Comparison of ENCODE assay signal across 8 mouse cellular contexts in the genomic region with DNA sequence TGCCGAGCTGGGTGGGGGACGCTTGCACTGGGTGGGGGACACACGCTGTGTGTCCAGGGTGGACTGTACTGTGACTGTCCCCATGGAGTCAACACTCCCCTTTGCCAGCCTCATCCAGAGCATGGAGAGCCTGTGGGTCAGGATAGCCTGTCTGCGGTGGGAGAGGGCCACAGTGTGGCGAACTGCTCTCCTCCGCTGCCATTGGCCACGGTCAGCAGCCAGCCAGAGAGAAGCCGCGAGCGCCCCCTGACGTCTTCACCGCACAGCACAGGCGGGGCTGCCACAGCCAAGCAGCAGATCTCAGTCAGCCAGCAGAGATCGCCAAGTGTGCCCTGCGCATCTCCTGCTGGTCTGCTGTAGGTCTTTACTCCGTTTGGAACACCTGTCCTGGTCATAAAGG. TPM values are rescaled to one million over a fixed set of nuclear protein-coding genes. Genes with fewer than 3 reads are reported as not detected.
A peak's percentile ranks its signal among the peaks of the same experiment; 100 is the strongest.
DNase-seq lines count a peak whose midpoint lies in the region; ATAC-seq and TF ChIP-seq lines count a peak whose summit lies in the region.

No protein-coding gene starts in this region.

- no peak overlapping the region for H3K4me3 ChIP-seq in embryonic facial prominence, embryonic 12.5 days
- no peak overlapping the region for H3K4me3 ChIP-seq in midbrain, embryonic 11.5 days (ENCODE audit: low read depth, low read length)
- peak overlapping the region; percentile 36 for H3K4me3 ChIP-seq in small intestine, adult 2 months (ENCODE audit: low read depth, low read length)

- TF ChIP-seq POLR2A in small intestine, adult 2 months (IDR thresholded peaks at IDR 0.05; ENCODE audit: low read depth, low read length), result no peak

- no peak overlapping the region for H3K9ac ChIP-seq in embryonic facial prominence, embryonic 12.5 days
- no peak overlapping the region for H3K9ac ChIP-seq in midbrain, embryonic 11.5 days (ENCODE audit: low read length)

- 9% methylated on average over 16 of the region's 16 CpGs for WGBS in embryonic facial prominence, embryonic 12.5 days
- WGBS in midbrain, embryonic 11.5 days, result 9% methylated on average over 16 of the region's 16 CpGs
- whole genome bisulfite sequencing in small intestine, adult 2 months, result 4% methylated on average over 16 of the region's 16 CpGs

- no peak overlapping the region for H3K27ac ChIP-seq in embryonic facial prominence, embryonic 12.5 days
- no peak overlapping the region for H3K27ac ChIP-seq in midbrain, embryonic 11.5 days (ENCODE audit: low read depth, low read length)
- peak overlapping the region; percentile 85 for H3K27ac ChIP-seq in small intestine, adult 2 months (ENCODE audit: insufficient read depth, low read depth, low read length)

- TF ChIP-seq CTCF in small intestine, adult 2 months (IDR thresholded peaks at IDR 0.05; ENCODE audit: extremely low read depth, insufficient read length, insufficient replicate concordance, low read depth, low read length), result peak; percentile 71

- no peaks in the 10 kb centered on the region for H3K27me3 ChIP-seq in embryonic facial prominence, embryonic 12.5 days
- H3K27me3 ChIP-seq in midbrain, embryonic 11.5 days (ENCODE audit: control insufficient read depth, insufficient read depth, low read length), result no peaks in the 10 kb centered on the region; the same call in 1 of the 2 replicates
- H3K27me3 ChIP-seq in small intestine, adult 2 months (ENCODE audit: control insufficient read depth, insufficient read depth, low read length), result no peaks in the 10 kb centered on the region

- peaks cover 9% of the 10 kb centered on the region; the same call in 1 of the 2 replicates for H3K4me1 ChIP-seq in embryonic facial prominence, embryonic 12.5 days
- peaks cover 8% of the 10 kb centered on the region for H3K4me1 ChIP-seq in midbrain, embryonic 11.5 days (ENCODE audit: control insufficient read depth, insufficient read depth, low read length)
- H3K4me1 ChIP-seq in small intestine, adult 2 months (ENCODE audit: control insufficient read depth, insufficient read depth, insufficient read length, low read length), result peaks cover 26% of the 10 kb centered on the region

- H3K36me3 ChIP-seq in embryonic facial prominence, embryonic 12.5 days, result no peaks in the 10 kb centered on the region
- H3K36me3 ChIP-seq in midbrain, embryonic 11.5 days (ENCODE audit: control insufficient read depth, insufficient read depth, low read length), result no peaks in the 10 kb centered on the region
- H3K36me3 ChIP-seq in small intestine, adult 2 months (ENCODE audit: control insufficient read depth, insufficient read depth, low read length), result no peaks in the 10 kb centered on the region

- no peaks in the 10 kb centered on the region for H3K9me3 ChIP-seq in embryonic facial prominence, embryonic 12.5 days
- no peaks in the 10 kb centered on the region for H3K9me3 ChIP-seq in midbrain, embryonic 11.5 days (ENCODE audit: control insufficient read depth, low read length)

- peak; percentile 70; the same call in 1 of the 2 replicates for ATAC-seq in embryonic facial prominence, embryonic 12.5 days (ENCODE audit: insufficient number of reproducible peaks, insufficient read depth, low FRiP score, low TSS enrichment)
- ATAC-seq in midbrain, embryonic 11.5 days (ENCODE audit: low FRiP score), result peak; percentile 88

- DNase-seq in adrenal gland, postnatal 10 days, result peak; percentile 96
- peak; percentile 89 to 92 for DNase-seq in heart, adult 18-20 months
- DNase-seq in kidney, adult 18-20 months, result peak; percentile 95
- DNase-seq in left cerebral cortex, postnatal 4 days, result peak; percentile 94
- peak; percentile 98 for DNase-seq in midbrain, embryonic 11.5 days (ENCODE audit: low spot score, missing footprints)
- no peak for DNase-seq in adipocyte (ENCODE audit: low spot score)

- intact Hi-C loops in left cerebral cortex, postnatal 4 days (cut with DNase I), result loop anchor here (5.0 to 10.0 kb wide), 2 partner anchors 204 to 841 kb away; partner anchors contain the start of genes Atp1a1 and Ttf2

- H3K4me2 ChIP-seq in embryonic facial prominence, embryonic 12.5 days (replicated peaks), result peak overlapping the region; percentile 28; the same call in 1 of the 2 replicates
- no peak overlapping the region for H3K4me2 ChIP-seq in midbrain, embryonic 11.5 days

RNA-seq across cellular contexts. Expression of gene Mab21l3, which starts 42.6 kb away (rescaled TPM):
- under 1 TPM; 0.24 to 0.48 TPM for total RNA-seq in adrenal gland, postnatal 10 days (2021)
- 1.4 and 1.6 TPM in 2 replicates for polyA plus RNA-seq in embryonic facial prominence, embryonic 12.5 days (2016; fragmentation: Nextera tagmentation; extraction: Ambion mirVana)
- total RNA-seq in heart, adult 18-20 months (2021), result under 1 TPM in 1 of 2 experiments, not detected in 1; 0.13 TPM
- total RNA-seq in left cerebral cortex, postnatal 4 days (2021), result under 1 TPM; 0.16 to 0.28 TPM
- polyA plus RNA-seq in midbrain, embryonic 11.5 days (2014; fragmentation: Nextera tagmentation; extraction: Ambion mirVana), result 0.34 and 0.55 TPM in 2 replicates
- 0.35 and 0.38 TPM in 2 replicates for polyA plus RNA-seq in small intestine, adult 2 months (2012; rRNA removed)
